Mouse (Mus musculus) Patski (cell line): ENCODE data around the gene Gnb5. TPM values are rescaled to one million over a fixed set of nuclear protein-coding genes. Genes with fewer than 3 reads are reported as not detected.

Experiments
- ATAC-seq: fragments of 100-300 bp; one replicate; pipeline ENCODE4 v1.8.0; 2021
- CTCF ChIA-PET: fragments of 350-600 bp; sonication (Branson Sonifier 250); formaldehyde crosslinking; loops from one replicate; lab custom pipeline; 2022; ENCODE audit warnings: inconsistent platforms; lab: Charles Lee
- POLR2A ChIA-PET: fragments of 350-600 bp; sonication (Branson Sonifier 250); formaldehyde crosslinking; loops from one replicate; lab custom pipeline; 2022; ENCODE audit warnings: antibody characterized with exemption, inconsistent platforms; lab: Charles Lee
- DNase-seq: peaks from one replicate; pipeline ENCODE4 v3.0.0-alpha.2; 2011; ENCODE audit warnings: low read depth, low spot score
- H3K27me3 ChIP-seq: fragments of 371-371 bp; one replicate; pipeline ENCODE4 v1.5.1; 2021
- CTCF ChIP-seq: fragments of 100-300 bp; IDR thresholded peaks from one replicate; pipeline ENCODE4 v1.5.1; 2021
- in situ Hi-C: fragments of 300-500 bp; cut with MboI; formaldehyde crosslinking; loops from 3 replicates; pipeline ENCODE4 v1.11.1; 2018; ENCODE audit warnings: low pct_unique_long_range_greater_than_20kb, mixed read lengths
- polyA plus RNA-seq: library from polyadenylated mRNA; unstranded; gene quantifications from one replicate; pipeline ENCODE4 v1.2.3, GENCODE M21; 2021

The Gnb5 gene
- polyA plus RNA-seq, result 58.9 TPM

DNA sequence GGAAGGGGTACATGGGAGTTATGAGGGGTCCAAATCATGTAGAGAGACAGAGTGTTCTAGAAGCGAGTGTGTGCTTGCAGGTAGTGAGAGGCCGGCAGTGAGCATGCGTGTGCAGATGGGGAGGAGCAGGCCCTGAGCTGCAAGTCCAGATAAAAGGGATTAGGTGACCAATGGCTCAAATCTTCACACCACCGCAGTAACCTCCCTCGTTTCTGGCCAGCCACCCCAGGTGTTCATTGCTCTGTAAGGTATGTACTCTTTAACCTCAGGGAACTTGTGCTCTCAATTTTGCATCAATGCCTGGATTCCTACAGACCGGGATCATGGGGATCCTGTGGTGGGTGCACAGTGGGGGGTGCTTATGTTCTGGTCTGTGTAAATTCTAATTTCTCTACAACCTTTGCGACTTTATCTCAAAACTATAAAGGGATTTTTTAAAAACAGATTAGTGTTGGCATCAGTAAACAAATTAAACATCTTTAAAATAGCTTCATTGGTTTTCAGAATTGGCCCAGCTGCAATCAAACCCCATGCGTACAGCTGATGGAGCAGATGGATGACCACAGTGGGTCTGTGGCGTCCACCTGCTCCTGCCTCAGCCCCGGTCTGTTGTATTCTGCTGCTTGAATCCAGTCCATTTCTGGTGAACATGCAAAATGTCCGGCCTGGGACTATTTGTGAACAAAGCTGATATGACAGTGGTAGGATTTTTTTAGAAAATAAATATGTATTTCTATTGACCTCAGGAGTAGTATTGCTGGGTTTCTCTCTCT lies at the start of gene Gnb5:
Gene Gnb5, plus strand, starts transcription at position 163 of the 773 bp plus-strand sequence.
- no peaks in the 10 kb centered on the region for H3K27me3 ChIP-seq
- TF ChIP-seq CTCF, result no peak
- ChIA-PET POLR2A (no interaction called here), CTCF (interaction anchor here (0.7 kb wide), 1 partner anchor 12 kb away, joined by 3 read pairs; no protein-coding TSS in a partner anchor)
- in situ Hi-C loops, result no loop called here
- DNase-seq (no peak), ATAC-seq (no peak)

DNA sequence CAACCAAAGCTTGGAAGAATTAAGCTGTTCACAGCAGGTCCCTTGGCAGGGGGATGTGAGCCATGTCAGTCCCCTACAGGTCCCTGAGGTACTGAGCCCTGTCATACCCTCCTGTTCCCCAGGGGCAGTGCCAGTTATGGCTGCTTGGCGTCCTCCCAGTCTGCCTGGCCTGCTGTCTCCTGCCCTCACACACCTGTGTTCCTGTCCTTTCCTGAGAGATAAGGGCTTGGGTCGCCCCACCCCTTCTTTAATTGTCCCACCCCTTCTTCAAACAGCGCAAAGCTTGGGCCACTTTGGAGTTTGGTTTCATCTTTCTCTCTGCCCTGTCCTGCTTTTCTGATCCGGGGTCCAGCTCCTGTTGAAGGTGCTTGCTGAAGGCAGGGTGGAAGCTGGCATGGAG lies 47.3 kb upstream of the Gnb5 start:
- ChIA-PET CTCF (no interaction called here), POLR2A (no interaction called here)

DNA sequence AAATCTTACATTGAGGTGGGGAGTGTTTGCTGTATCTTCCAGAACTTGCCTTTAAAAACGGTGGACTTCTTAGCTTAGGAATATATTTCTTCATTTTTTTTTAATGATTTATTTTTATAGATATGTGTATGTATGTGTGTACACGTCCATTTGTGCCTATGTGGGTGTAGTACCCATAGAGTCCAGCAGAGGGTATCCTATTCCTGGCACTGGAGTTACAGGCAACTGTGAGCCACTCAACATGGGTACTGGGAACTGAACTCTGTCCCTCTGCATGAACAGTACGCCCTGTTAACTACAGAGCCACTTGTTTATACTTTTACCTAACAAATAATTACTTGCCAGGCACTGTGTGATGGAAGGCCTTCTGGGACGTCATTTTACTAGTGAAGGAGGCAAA lies 46.4 kb upstream of the Gnb5 start:
- H3K27me3 ChIP-seq, result no peaks in the 10 kb centered on the region
- DNase-seq, result no peak
- POLR2A ChIA-PET, result no interaction called here
- CTCF ChIA-PET, result no interaction called here
- in situ Hi-C loops, result no loop called here
- TF ChIP-seq CTCF, result no peak
- no peak for ATAC-seq

More for the DNA sequence above, 47.3 kb upstream of the Gnb5 start:
- DNase-seq (no peak), ATAC-seq (no peak)
- in situ Hi-C loops, result no loop called here
- TF ChIP-seq CTCF, result no peak
- H3K27me3 ChIP-seq, result no peaks in the 10 kb centered on the region

DNA sequence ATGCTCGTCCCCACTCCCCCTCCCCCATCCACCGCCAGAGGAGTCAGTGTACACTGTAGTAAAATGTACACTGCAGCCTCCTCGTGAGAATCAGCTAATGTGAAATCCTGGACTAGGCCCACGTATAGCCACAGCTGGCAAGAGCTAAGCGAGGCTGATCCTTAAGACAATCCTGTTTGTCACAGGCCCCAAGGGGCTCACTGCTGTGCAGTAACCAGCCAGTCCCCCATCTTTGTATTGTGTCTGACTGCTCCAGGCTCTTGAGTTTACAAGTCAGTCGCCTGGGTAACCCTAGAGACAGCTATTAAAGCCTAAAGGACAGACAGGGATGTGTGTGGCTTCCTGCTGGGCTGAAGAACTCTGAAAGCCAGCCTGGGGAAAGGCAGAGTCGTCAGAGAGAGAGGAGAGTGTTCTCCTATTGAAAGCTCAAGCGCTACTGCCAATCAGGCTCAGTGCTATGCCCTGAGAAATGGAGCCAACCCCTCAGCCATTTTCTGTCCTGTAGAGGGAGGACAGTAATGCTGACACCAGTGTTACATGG lies 44.7 kb upstream of the Gnb5 start:
- no peaks in the 10 kb centered on the region for H3K27me3 ChIP-seq
- DNase-seq (no peak), ATAC-seq (no peak)
- no peak for TF ChIP-seq CTCF
- ChIA-PET CTCF (interaction anchor here (0.6 to 1.7 kb wide), 2 partner anchors 22 to 247 kb away, joined by 3 to 6 read pairs; no protein-coding TSS in a partner anchor), POLR2A (interaction anchor here (1.2 to 1.3 kb wide), 2 partner anchors 19 to 43 kb away, joined by 3 read pairs; no protein-coding TSS in a partner anchor)
- in situ Hi-C loops, result no loop called here

GRCm38 (mm10) chr9:75262235-75262826 lies 43.8 kb upstream of the Gnb5 start:
- DNase-seq (no peak), ATAC-seq (no peak)
- no peak for TF ChIP-seq CTCF
- H3K27me3 ChIP-seq, result no peaks in the 10 kb centered on the region
- ChIA-PET POLR2A (interaction anchor here (1.3 kb wide), 1 partner anchor 44 kb away, joined by 3 read pairs; no protein-coding TSS in a partner anchor), CTCF (interaction anchor here (1.7 kb wide), 1 partner anchor 21 kb away, joined by 6 read pairs; no protein-coding TSS in a partner anchor)
- in situ Hi-C loops, result no loop called here

GRCm38 (mm10) chr9:75264008-75264718 lies 41.9 kb upstream of the Gnb5 start:
- ChIA-PET POLR2A (no interaction called here), CTCF (no interaction called here)
- ATAC-seq, result peak; percentile 58
- in situ Hi-C loops, result no loop called here
- DNase-seq, result no peak
- H3K27me3 ChIP-seq, result no peaks in the 10 kb centered on the region
- no peak for TF ChIP-seq CTCF

DNA sequence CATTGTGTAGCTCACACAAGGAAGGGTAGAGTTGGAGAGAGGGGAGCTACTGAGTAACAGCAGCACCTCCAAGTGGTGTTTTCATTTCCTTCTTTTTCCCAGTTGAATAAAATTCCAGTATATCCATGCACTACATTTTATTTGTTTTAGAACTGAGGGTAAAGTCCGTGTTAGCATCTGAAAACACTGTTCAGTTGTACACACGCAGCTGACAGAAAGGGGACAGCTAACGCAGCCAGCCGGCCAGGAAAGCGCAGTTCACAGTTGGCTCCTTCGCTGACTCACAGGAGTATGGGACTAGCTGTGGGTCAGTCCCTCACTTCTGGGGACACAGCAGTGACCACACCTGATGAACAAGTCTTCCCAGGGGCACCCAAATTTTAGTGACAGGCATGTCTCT lies 38.9 kb upstream of the Gnb5 start:
- DNase-seq (no peak), ATAC-seq (no peak)
- ChIA-PET POLR2A (no interaction called here), CTCF (no interaction called here)
- no peaks in the 10 kb centered on the region for H3K27me3 ChIP-seq
- no peak for TF ChIP-seq CTCF
- in situ Hi-C loops, result no loop called here

DNA sequence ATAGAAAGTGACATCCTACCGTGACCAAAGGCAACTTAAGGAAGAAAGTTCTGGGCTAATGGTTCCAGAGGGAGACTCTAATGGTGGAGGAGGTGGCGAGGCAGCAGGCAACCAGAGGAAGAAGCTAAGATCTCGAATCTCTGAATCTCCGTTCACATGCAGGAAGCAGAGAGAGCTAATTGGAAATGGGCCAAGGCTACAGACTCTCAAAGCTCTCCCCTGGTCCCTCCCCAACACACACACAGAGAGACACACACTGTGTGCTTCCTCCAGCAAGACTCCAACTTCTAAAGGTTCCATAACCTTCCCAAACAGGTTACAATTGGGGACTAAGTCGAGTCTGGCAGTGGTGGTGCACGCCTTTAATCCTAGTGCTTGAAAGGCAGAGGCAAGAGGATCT lies 35.7 kb upstream of the Gnb5 start:
- ChIA-PET POLR2A (no interaction called here), CTCF (interaction anchor here (1.0 kb wide), 1 partner anchor 33 kb away, joined by 3 read pairs; no protein-coding TSS in a partner anchor)
- ATAC-seq (no peak), DNase-seq (no peak)
- H3K27me3 ChIP-seq, result no peaks in the 10 kb centered on the region
- in situ Hi-C loops, result no loop called here
- TF ChIP-seq CTCF, result no peak

DNA sequence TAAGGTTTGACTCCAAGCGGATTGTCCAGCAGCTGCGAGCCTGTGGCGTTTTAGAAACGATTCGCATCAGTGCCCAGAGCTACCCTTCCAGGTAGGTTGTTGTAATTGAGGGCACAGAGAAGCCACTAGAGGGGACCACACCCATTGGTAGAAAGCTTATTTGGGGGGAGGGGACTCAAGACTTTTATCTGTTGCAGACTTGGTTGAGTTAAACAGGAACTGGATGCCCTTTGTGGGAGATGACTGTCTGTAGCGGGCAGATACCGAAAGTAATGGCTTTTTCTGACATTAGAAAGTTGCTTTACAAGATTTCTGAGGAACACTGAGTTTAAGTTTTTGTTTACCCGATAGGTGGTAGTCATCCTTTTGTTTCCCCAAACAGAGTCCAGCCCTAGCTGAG lies 34.5 kb upstream of the Gnb5 start:
- CTCF ChIA-PET, result interaction anchor here (0.7 to 0.8 kb wide), 2 partner anchors 12 to 62 kb away, joined by 3 to 4 read pairs; no protein-coding TSS in a partner anchor

DNA sequence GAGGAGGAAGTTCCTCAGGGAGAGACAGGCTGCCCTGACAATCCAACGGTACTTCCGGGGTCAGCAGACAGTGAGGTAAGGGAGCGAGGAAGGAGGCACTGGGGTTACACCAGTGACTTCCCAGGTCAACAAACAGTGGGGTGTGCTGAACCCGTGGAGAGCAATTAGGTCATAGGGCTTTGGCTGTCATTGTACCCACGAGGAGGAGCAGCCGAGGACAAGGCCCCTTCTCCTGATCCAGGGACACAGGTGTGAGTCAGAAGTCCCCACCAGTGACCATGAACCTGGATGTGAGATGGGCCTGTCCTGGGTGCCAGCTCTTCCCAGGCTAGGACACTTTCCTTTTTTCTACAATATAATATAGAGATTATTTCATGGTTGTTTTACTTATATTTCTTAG lies 32.4 kb upstream of the Gnb5 start:
- DNase-seq (no peak), ATAC-seq (no peak)
- CTCF ChIA-PET, result no interaction called here
- in situ Hi-C loops, result no loop called here
- POLR2A ChIA-PET, result no interaction called here
- no peaks in the 10 kb centered on the region for H3K27me3 ChIP-seq
- no peak for TF ChIP-seq CTCF

More for the DNA sequence above, 34.5 kb upstream of the Gnb5 start:
- H3K27me3 ChIP-seq, result no peaks in the 10 kb centered on the region
- ATAC-seq (no peak), DNase-seq (no peak)
- POLR2A ChIA-PET, result interaction anchor here (0.5 kb wide), 1 partner anchor 91 kb away, joined by 4 read pairs; no protein-coding TSS in a partner anchor
- TF ChIP-seq CTCF, result no peak
- in situ Hi-C loops, result no loop called here
